17 mouse cellular contexts compared by ENCODE assay signal in the genomic region with DNA sequence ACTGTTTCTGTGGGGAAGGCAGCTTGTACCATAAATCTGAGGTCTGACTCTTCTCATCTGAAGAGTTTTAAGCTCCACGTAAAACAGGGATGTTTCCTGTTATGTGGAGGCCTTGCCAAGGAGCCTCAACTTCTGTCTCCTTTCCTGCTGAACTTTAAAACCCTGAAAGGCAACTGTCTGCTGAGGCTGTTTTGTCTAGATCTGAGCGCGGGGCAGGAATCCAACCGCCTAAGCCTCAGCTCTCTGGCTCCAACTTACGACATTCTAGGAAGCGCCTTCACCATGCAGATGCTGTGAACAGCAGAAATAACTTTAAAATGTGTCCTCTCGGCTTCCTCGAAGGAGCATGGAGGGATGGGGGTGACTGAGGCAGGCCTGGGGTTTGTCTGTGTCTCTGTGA.
DNase-seq lines count a peak whose midpoint lies in the region; ATAC-seq and TF ChIP-seq lines count a peak whose summit lies in the region.
"Had no signal": no experiment of that assay in that cellular context is flagged by ENCODE, and none has a peak within 500 bp of the region (broad histone marks: within the 10 kb centered on the region; RNA-seq: fewer than 3 reads in every experiment).

No protein-coding gene starts in this region.

- H3K4me2 ChIP-seq in limb, embryonic 14.5 days (replicated peaks; ENCODE audit: low read depth, low read length, severe bottlenecking), result no peak overlapping the region
- H3K4me2 ChIP-seq in stomach, postnatal 0 days (replicated peaks; ENCODE audit: low read depth), result no peak overlapping the region
- H3K4me2 ChIP-seq: hindbrain, embryonic 14.5 days; midbrain, embryonic 12.5 days had no signal

- TF ChIP-seq POLR2A in limb, embryonic 14.5 days (IDR thresholded peaks at IDR 0.05; ENCODE audit: borderline replicate concordance, extremely low read depth, insufficient read depth, insufficient read length), result no peak

- ATAC-seq in limb, embryonic 14.5 days (ENCODE audit: low FRiP score, low read depth), result no peak
- no peak for ATAC-seq in stomach, postnatal 0 days (ENCODE audit: low FRiP score, low TSS enrichment)
- ATAC-seq: activated CD4-positive, CD25-positive, alpha-beta regulatory T cell, adult 4 months had no signal

- DNase-seq in gastrocnemius, adult 2 months, result peak; percentile 52
- DNase-seq in gastrocnemius, postnatal 25 days, result no peak
- peak; percentile 63 for DNase-seq in limb, embryonic 14.5 days (ENCODE audit: low spot score)
- DNase-seq in limb, embryonic 10.5 days (ENCODE audit: low spot score), result no peak
- peak; percentile 46 for DNase-seq in urinary bladder, postnatal 14 days (ENCODE audit: low spot score)
- DNase-seq in urinary bladder, adult 18-20 months (ENCODE audit: low spot score in 2 of 2), result no peak
- no peak for DNase-seq in stomach, postnatal 0 days (ENCODE audit: low spot score)
- DNase-seq in cerebellum, adult 11-12 months, result no peak
- DNase-seq: adrenal gland, postnatal 25 days; cerebellum, postnatal 10 days; left cerebral cortex, postnatal 4 days; thymus, postnatal 36 days had no signal

- TF ChIP-seq CTCF in gastrocnemius, adult 2 months (IDR thresholded peaks at IDR 0.05), result no peak
- peak; percentile 24; the same call in 1 of the 2 replicates for TF ChIP-seq CTCF in stomach, postnatal 0 days (IDR thresholded peaks at IDR 0.05; ENCODE audit: low read depth)

- H3K4me1 ChIP-seq in limb, embryonic 14.5 days (ENCODE audit: control insufficient read depth, insufficient read depth, low read length), result peaks cover 7% of the 10 kb centered on the region; the same call in 1 of the 2 replicates
- peaks cover 30% of the 10 kb centered on the region for H3K4me1 ChIP-seq in limb, embryonic 10.5 days
- no peaks in the 10 kb centered on the region for H3K4me1 ChIP-seq in stomach, postnatal 0 days (replicated peaks; ENCODE audit: control insufficient read depth, insufficient read depth)
- H3K4me1 ChIP-seq: midbrain, embryonic 12.5 days had no signal

- intact Hi-C loops in gastrocnemius, adult 2 months (cut with DNase I), result no loop called here

- 43% methylated on average over 8 of the region's 8 CpGs for WGBS in limb, embryonic 14.5 days
- 71% methylated on average over 8 of the region's 8 CpGs for WGBS in limb, embryonic 10.5 days
- WGBS in stomach, postnatal 0 days, result 44% methylated on average over 8 of the region's 8 CpGs

- no peak overlapping the region for H3K9ac ChIP-seq in limb, embryonic 14.5 days (ENCODE audit: low read depth, low read length, severe bottlenecking)
- H3K9ac ChIP-seq in stomach, postnatal 0 days (ENCODE audit: low read length), result no peak overlapping the region
- H3K9ac ChIP-seq: hindbrain, embryonic 14.5 days; midbrain, embryonic 12.5 days had no signal

- no peak overlapping the region for H3K4me3 ChIP-seq in gastrocnemius, adult 2 months
- no peak overlapping the region for H3K4me3 ChIP-seq in limb, embryonic 14.5 days (replicated peaks; ENCODE audit: low read length)
- no peak overlapping the region for H3K4me3 ChIP-seq in limb, embryonic 10.5 days
- H3K4me3 ChIP-seq in stomach, postnatal 0 days (ENCODE audit: low read depth, low read length), result no peak overlapping the region
- H3K4me3 ChIP-seq: midbrain, embryonic 12.5 days; myocyte had no signal

- TF ChIP-seq EP300 in stomach, postnatal 0 days (optimal IDR thresholded peaks at IDR 0.05), result no peak

- H3K27ac ChIP-seq in gastrocnemius, adult 2 months, result no peak overlapping the region
- H3K27ac ChIP-seq in limb, embryonic 14.5 days (replicated peaks; ENCODE audit: low read depth, low read length), result peak overlapping the region; percentile 43; the same call in 1 of the 2 replicates
- no peak overlapping the region for H3K27ac ChIP-seq in limb, embryonic 10.5 days
- H3K27ac ChIP-seq in stomach, postnatal 0 days (replicated peaks), result no peak overlapping the region
- H3K27ac ChIP-seq: hindbrain, embryonic 14.5 days; macrophage; midbrain, embryonic 12.5 days had no signal

- H3K36me3 ChIP-seq in limb, embryonic 14.5 days (ENCODE audit: control insufficient read depth, insufficient read depth, low read length), result no peaks in the 10 kb centered on the region
- H3K36me3 ChIP-seq in limb, embryonic 10.5 days, result no peaks in the 10 kb centered on the region
- no peaks in the 10 kb centered on the region for H3K36me3 ChIP-seq in stomach, postnatal 0 days (ENCODE audit: control insufficient read depth, insufficient read depth, low read length)
- H3K36me3 ChIP-seq: midbrain, embryonic 12.5 days had no signal

- H3K27me3 ChIP-seq in limb, embryonic 14.5 days (ENCODE audit: control insufficient read depth, insufficient read depth, low read length), result no peaks in the 10 kb centered on the region
- H3K27me3 ChIP-seq in limb, embryonic 10.5 days (ENCODE audit: low read depth, poor library complexity, severe bottlenecking), result no peaks in the 10 kb centered on the region
- H3K27me3 ChIP-seq in stomach, postnatal 0 days (ENCODE audit: control insufficient read depth, insufficient read depth, low read length), result no peaks in the 10 kb centered on the region
- H3K27me3 ChIP-seq: midbrain, embryonic 12.5 days had no signal

- no peaks in the 10 kb centered on the region for H3K9me3 ChIP-seq in limb, embryonic 14.5 days (ENCODE audit: control insufficient read depth, low read length)
- H3K9me3 ChIP-seq in limb, embryonic 10.5 days (replicated peaks), result no peaks in the 10 kb centered on the region
- no peaks in the 10 kb centered on the region for H3K9me3 ChIP-seq in stomach, postnatal 0 days (ENCODE audit: control insufficient read depth, low read length)
- H3K9me3 ChIP-seq: midbrain, embryonic 12.5 days had no signal

Comparison
In these comparisons a context has a peak if more than half of its experiments do, and no peak if none do; other contexts are left out.
1. DNase-seq: peak in gastrocnemius, adult 2 months (single experiment), limb, embryonic 14.5 days (single experiment) and urinary bladder, postnatal 14 days (single experiment); none in gastrocnemius, postnatal 25 days (single experiment), limb, embryonic 10.5 days (single experiment), urinary bladder, adult 18-20 months (0 of 2), stomach, postnatal 0 days (single experiment) and cerebellum, adult 11-12 months (single experiment).